Mouse (Mus musculus): Measurements from ENCODE around the gene 4632433K11Rik. TPM values are rescaled to one million over a fixed set of nuclear protein-coding genes. Genes with fewer than 3 reads are reported as not detected.
"Not testable (repeated sequence)": the region's sequence is repeated elsewhere in the genome, so short reads cannot be mapped to it uniquely, and the experiment has no call there.

The 4632433K11Rik gene
- polyA plus RNA-seq, 1 experiment from 2014 or later: not detected

GRCm38 (mm10) chr7:5060239-5060731 lies 26.4 kb downstream of the 4632433K11Rik start:
- Histone ChIP-seq H3K27me3 (peaks cover 17% of the 10 kb centered on the region), H3K36me3 (no peaks in the 10 kb centered on the region), H3K4me1 (peaks cover 47% of the 10 kb centered on the region), H3K27ac (peak overlapping the region; percentile 99), H3K4me2 (peak overlapping the region; percentile 81), H3K9me3 (no peaks in the 10 kb centered on the region), H3K4me3 (peak overlapping the region; percentile 59), H3K9ac (peak overlapping the region; percentile 92)
- 2% methylated on average over 27 of the region's 27 CpGs for WGBS
- no peak for ATAC-seq (ENCODE audit: insufficient number of reproducible peaks, insufficient read depth, low FRiP score, low TSS enrichment, low read depth)

DNA sequence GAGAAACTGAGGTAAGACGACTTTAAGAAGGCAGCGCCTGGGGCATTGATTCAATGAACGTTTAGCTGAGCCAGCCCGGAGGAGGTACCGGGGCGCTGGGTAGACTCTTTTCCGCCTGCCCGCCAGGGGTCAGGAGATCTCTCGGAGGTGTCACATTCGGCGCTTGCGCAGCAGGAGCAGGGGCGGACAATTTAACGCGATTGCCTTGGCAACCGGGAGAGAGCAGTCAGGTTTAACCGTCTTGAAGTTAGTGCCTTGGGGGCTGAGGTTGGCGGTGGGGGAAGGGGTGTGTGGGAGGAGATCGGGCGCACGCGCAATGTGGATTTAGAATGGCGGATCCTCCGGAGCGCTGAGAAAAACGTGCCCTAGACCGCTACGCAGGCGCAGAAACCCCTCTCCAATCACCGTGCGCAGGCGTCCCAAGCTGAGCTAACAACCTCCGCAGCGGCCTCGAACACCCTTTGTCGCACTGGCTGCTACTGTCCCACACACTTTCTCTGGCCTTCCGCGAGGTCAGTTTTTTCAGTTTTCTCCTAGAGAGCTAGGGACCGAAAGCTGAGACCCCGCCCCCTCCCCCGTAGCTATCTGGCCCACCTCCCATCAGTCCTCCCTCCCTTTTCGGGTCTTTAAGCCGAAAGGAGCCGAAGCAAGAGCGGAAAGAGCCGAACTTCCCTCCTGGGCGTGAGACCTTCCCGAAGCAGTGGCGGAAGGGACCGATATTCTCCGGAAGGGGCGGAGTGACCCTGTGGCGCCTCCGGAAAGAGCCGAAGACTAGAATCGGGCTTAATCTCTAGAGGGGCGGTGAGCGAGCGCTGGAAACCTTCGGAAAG lies 27.2 kb downstream of the 4632433K11Rik start:
- H3K4me3 ChIP-seq: peak overlapping the region; percentile 59
- peak; percentile 86 for ATAC-seq (ENCODE audit: insufficient number of reproducible peaks, insufficient read depth, low FRiP score, low TSS enrichment, low read depth)
- no peaks in the 10 kb centered on the region for H3K9me3 ChIP-seq
- under 1% methylated on average over 60 of the region's 60 CpGs for WGBS
- H3K27me3 ChIP-seq: peaks cover 9% of the 10 kb centered on the region
- peak overlapping the region; percentile 81 for H3K4me2 ChIP-seq
- peaks cover 2% of the 10 kb centered on the region for H3K36me3 ChIP-seq
- peaks cover 49% of the 10 kb centered on the region for H3K4me1 ChIP-seq
- peak overlapping the region; percentile 99 for H3K27ac ChIP-seq
- H3K9ac ChIP-seq: peak overlapping the region; percentile 92

GRCm38 (mm10) chr7:5061774-5062359 lies 27.9 kb downstream of the 4632433K11Rik start, which contains the start of gene U2af2:
Gene U2af2, plus strand, starts transcription at chr7:5062143.
- WGBS: under 1% methylated on average over 54 of the region's 65 CpGs
- H3K9me3 ChIP-seq: no peaks in the 10 kb centered on the region
- ATAC-seq (ENCODE audit: insufficient number of reproducible peaks, insufficient read depth, low FRiP score, low TSS enrichment, low read depth): peak; percentile 74
- peaks cover 46% of the 10 kb centered on the region for H3K4me1 ChIP-seq
- H3K36me3 ChIP-seq: peaks cover 9% of the 10 kb centered on the region
- H3K4me2 ChIP-seq: peak within 1 kb of the TSS; percentile 81
- peak within 1 kb of the TSS; percentile 92 for H3K9ac ChIP-seq
- H3K27me3 ChIP-seq: peaks cover 8% of the 10 kb centered on the region
- peak within 1 kb of the TSS; percentile 59 for H3K4me3 ChIP-seq
- H3K27ac ChIP-seq: peak within 1 kb of the TSS; percentile 99

- peaks cover 7% of the 10 kb centered on the region for H3K27me3 ChIP-seq
- peaks cover 42% of the 10 kb centered on the region for H3K4me1 ChIP-seq
- H3K4me2 ChIP-seq: peak overlapping the region; percentile 81
- H3K4me3 ChIP-seq: peak overlapping the region; percentile 59
- H3K36me3 ChIP-seq: peaks cover 15% of the 10 kb centered on the region
- peak; percentile 32 for ATAC-seq (ENCODE audit: insufficient number of reproducible peaks, insufficient read depth, low FRiP score, low TSS enrichment, low read depth)
- no peaks in the 10 kb centered on the region for H3K9me3 ChIP-seq
- H3K9ac ChIP-seq: peak overlapping the region; percentile 78
- WGBS: 0% methylated on average over 51 of the region's 51 CpGs
- peak overlapping the region; percentile 99 for H3K27ac ChIP-seq
Observed at GRCm38 (mm10) chr7:5062360-5063001, 28.6 kb downstream of the 4632433K11Rik start.

- no peak overlapping the region for H3K27ac ChIP-seq
- peaks cover 39% of the 10 kb centered on the region for H3K36me3 ChIP-seq
- H3K9ac ChIP-seq: no peak overlapping the region
- H3K4me1 ChIP-seq: peaks cover 27% of the 10 kb centered on the region
- ATAC-seq (ENCODE audit: insufficient number of reproducible peaks, insufficient read depth, low FRiP score, low TSS enrichment, low read depth): no peak
- no peak overlapping the region for H3K4me3 ChIP-seq
- H3K9me3 ChIP-seq: no peaks in the 10 kb centered on the region
- WGBS: 96% methylated on average over 6 of the region's 6 CpGs
- H3K4me2 ChIP-seq: peak overlapping the region; percentile 81; the same call in 1 of the 2 replicates
- no peaks in the 10 kb centered on the region for H3K27me3 ChIP-seq
Observed at GRCm38 (mm10) chr7:5064886-5065285, 31.0 kb downstream of the 4632433K11Rik start.

DNA sequence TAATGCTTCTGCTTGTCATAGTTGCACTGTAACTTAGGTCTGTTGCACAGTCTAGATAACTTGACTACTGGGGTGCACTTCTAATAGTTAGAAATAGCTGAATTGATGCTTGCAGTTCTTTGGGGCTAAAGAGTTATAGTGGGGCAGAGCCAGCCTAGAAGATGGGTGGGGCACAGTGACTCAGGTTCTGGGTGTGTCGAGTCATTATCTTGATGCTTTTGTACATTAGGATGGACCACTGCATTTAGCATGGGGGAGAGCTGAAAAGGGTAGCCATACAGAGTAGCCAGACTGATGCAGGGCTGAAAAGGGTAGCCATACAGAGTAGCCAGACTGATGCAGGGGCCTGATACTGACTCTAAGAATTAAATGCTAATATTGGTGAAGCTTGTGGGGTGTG lies 39.7 kb downstream of the 4632433K11Rik start:
- WGBS: 81% methylated on average over 1 of the region's 1 CpGs
- no peak overlapping the region for H3K9ac ChIP-seq
- no peak overlapping the region for H3K4me3 ChIP-seq
- peaks cover 93% of the 10 kb centered on the region for H3K36me3 ChIP-seq
- ATAC-seq (ENCODE audit: insufficient number of reproducible peaks, insufficient read depth, low FRiP score, low TSS enrichment, low read depth): no peak
- H3K27ac ChIP-seq: no peak overlapping the region
- no peak overlapping the region for H3K4me2 ChIP-seq
- no peaks in the 10 kb centered on the region for H3K9me3 ChIP-seq
- no peaks in the 10 kb centered on the region for H3K27me3 ChIP-seq
- H3K4me1 ChIP-seq: no peaks in the 10 kb centered on the region

DNA sequence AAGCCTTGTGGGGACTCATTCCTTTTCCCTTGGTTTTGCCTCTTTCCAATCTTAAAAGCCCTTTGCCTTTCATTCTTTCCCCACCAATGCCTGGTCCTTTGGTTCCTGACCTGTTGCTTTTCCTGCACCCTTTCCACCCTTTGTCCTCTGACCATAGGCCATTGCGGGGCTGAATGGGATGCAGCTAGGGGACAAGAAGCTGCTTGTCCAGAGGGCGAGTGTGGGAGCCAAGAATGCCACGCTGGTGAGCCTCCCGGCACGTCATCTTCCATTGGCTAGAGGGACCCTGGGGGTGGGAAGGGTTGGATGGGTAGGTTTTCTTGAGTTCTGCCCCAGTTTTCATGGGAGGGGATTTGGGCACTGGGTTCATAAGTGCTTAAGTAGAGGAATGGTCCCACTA lies 41.1 kb downstream of the 4632433K11Rik start:
- no peak for ATAC-seq (ENCODE audit: insufficient number of reproducible peaks, insufficient read depth, low FRiP score, low TSS enrichment, low read depth)
- Histone ChIP-seq H3K9me3 (no peaks in the 10 kb centered on the region), H3K4me1 (no peaks in the 10 kb centered on the region), H3K4me3 (no peak overlapping the region), H3K9ac (no peak overlapping the region), H3K27me3 (no peaks in the 10 kb centered on the region), H3K36me3 (peaks cover 83% of the 10 kb centered on the region), H3K27ac (no peak overlapping the region), H3K4me2 (no peak overlapping the region)
- WGBS: 93% methylated on average over 5 of the region's 5 CpGs

DNA sequence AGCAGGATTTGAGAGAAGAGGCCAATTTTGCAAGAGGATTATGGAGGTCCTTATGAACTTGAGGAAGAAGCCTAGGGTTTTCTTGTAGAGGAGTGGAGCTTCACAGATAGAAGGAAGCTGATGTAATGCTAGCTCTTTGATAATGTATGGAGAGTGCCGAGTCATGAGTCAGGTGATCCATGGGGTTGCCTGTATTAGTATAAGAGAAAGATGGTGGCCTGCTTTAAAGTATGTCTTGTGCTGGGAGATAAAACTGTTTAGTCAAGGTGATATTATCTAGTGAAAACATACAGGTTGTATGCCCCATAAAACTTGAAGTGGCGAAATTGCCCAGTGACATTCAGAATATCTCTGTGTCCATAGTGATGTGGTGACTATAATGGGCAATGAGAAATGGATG lies 43.0 kb downstream of the 4632433K11Rik start:
- no peaks in the 10 kb centered on the region for H3K9me3 ChIP-seq
- no peak for ATAC-seq (ENCODE audit: insufficient number of reproducible peaks, insufficient read depth, low FRiP score, low TSS enrichment, low read depth)
- no peak overlapping the region for H3K4me2 ChIP-seq
- no peaks in the 10 kb centered on the region for H3K27me3 ChIP-seq
- no peak overlapping the region for H3K9ac ChIP-seq
- H3K4me1 ChIP-seq: peaks cover 9% of the 10 kb centered on the region
- WGBS: 81% methylated on average over 2 of the region's 2 CpGs
- H3K27ac ChIP-seq: no peak overlapping the region
- H3K36me3 ChIP-seq: peaks cover 65% of the 10 kb centered on the region
- no peak overlapping the region for H3K4me3 ChIP-seq

GRCm38 (mm10) chr7:5079365-5080009 lies 45.6 kb downstream of the 4632433K11Rik start:
- Histone ChIP-seq H3K27ac (peak overlapping the region; percentile 93), H3K4me1 (peaks cover 12% of the 10 kb centered on the region), H3K4me3 (peak overlapping the region; percentile 99), H3K36me3 (peaks cover 55% of the 10 kb centered on the region), H3K9ac (peak overlapping the region; percentile 97), H3K4me2 (peak overlapping the region; percentile 74)
- 49% methylated on average over 11 of the region's 13 CpGs for WGBS
- H3K9me3 ChIP-seq; ATAC-seq (ENCODE audit: insufficient number of reproducible peaks, insufficient read depth, low FRiP score, low TSS enrichment, low read depth); H3K27me3 ChIP-seq: not testable (repeated sequence)

GRCm38 (mm10) chr7:5080010-5080751 lies 46.3 kb downstream of the 4632433K11Rik start, which contains the start of gene Epn1:
Gene Epn1, plus strand, starts transcription at chr7:5080235.
- Histone ChIP-seq H3K27me3 (no peaks in the 10 kb centered on the region), H3K27ac (peak within 1 kb of the TSS; percentile 93), H3K36me3 (peaks cover 52% of the 10 kb centered on the region), H3K4me3 (peak within 1 kb of the TSS; percentile 99), H3K4me2 (peak within 1 kb of the TSS; percentile 74), H3K9me3 (no peaks in the 10 kb centered on the region), H3K4me1 (peaks cover 12% of the 10 kb centered on the region), H3K9ac (peak within 1 kb of the TSS; percentile 97)
- WGBS: under 1% methylated on average over 81 of the region's 81 CpGs
- ATAC-seq (ENCODE audit: insufficient number of reproducible peaks, insufficient read depth, low FRiP score, low TSS enrichment, low read depth): peak; percentile 91

Data from embryonic facial prominence, embryonic 13.5 days (tissue).